In genomic region chr2:170107791-170108190, GRCm38 (mm10) we compare ENCODE assay signal across 32 mouse cellular contexts.
"Had no signal": no experiment of that assay in that cellular context is flagged by ENCODE, and none has a peak within 500 bp of the region (broad histone marks: within the 10 kb centered on the region; RNA-seq: fewer than 3 reads in every experiment).

No protein-coding gene starts in this region.

- H3K36me3 ChIP-seq: midbrain, embryonic 15.5 days had no signal

- DNase-seq: left cerebral cortex, postnatal 4 days; liver; liver, embryonic 13.5 days; liver, postnatal 0 days; lung, adult 18-20 months; lung, adult 2 months; lung, embryonic 14.5 days; lung, postnatal 10 days; lung, postnatal 14 days; lung, postnatal 36 days; lung, postnatal 4 days; midbrain, embryonic 14.5 days had no signal

- H3K4me1 ChIP-seq: limb, embryonic 12.5 days; limb, embryonic 13.5 days; limb, embryonic 15.5 days; liver, embryonic 12.5 days; neural tube, embryonic 12.5 days had no signal

- H3K4me2 ChIP-seq: limb, embryonic 12.5 days; limb, embryonic 13.5 days; limb, embryonic 15.5 days; liver, embryonic 11.5 days; liver, embryonic 12.5 days; liver, embryonic 13.5 days; liver, embryonic 15.5 days; lung, embryonic 14.5 days; lung, embryonic 15.5 days; midbrain, embryonic 11.5 days; midbrain, embryonic 12.5 days; midbrain, embryonic 13.5 days; midbrain, embryonic 15.5 days; neural tube, embryonic 12.5 days had no signal

- H3K9me3 ChIP-seq: limb, embryonic 10.5 days; limb, embryonic 12.5 days; limb, embryonic 13.5 days; limb, embryonic 15.5 days; liver, embryonic 12.5 days; liver, embryonic 13.5 days; liver, embryonic 15.5 days; lung, embryonic 15.5 days; megakaryocyte, embryonic 14.5 days; midbrain, embryonic 10.5 days; midbrain, embryonic 12.5 days; midbrain, embryonic 13.5 days; midbrain, embryonic 15.5 days; neural tube, embryonic 12.5 days had no signal

- H3K27ac ChIP-seq: limb, embryonic 10.5 days; limb, embryonic 12.5 days; limb, embryonic 13.5 days; limb, embryonic 15.5 days; liver, embryonic 13.5 days; liver, embryonic 14.5 days; liver, embryonic 15.5 days; lung, embryonic 15.5 days; macrophage; midbrain, embryonic 10.5 days; midbrain, embryonic 12.5 days; midbrain, embryonic 13.5 days; midbrain, embryonic 15.5 days; neural tube, embryonic 12.5 days had no signal

- H3K9ac ChIP-seq: limb, embryonic 12.5 days; limb, embryonic 13.5 days; limb, embryonic 15.5 days; liver, embryonic 12.5 days; liver, embryonic 13.5 days; liver, embryonic 14.5 days; liver, embryonic 15.5 days; liver, postnatal 0 days; lung, embryonic 14.5 days; lung, embryonic 15.5 days; midbrain, embryonic 12.5 days; midbrain, embryonic 13.5 days; midbrain, embryonic 15.5 days; neural tube, embryonic 12.5 days had no signal

- H3K27me3 ChIP-seq: limb, embryonic 12.5 days; limb, embryonic 13.5 days; limb, embryonic 15.5 days; liver, embryonic 12.5 days; liver, embryonic 13.5 days; liver, embryonic 15.5 days; lung, embryonic 15.5 days; megakaryocyte, embryonic 14.5 days; midbrain, embryonic 12.5 days; midbrain, embryonic 13.5 days; midbrain, embryonic 15.5 days; neural tube, embryonic 12.5 days had no signal

- ATAC-seq: liver, embryonic 12.5 days; liver, postnatal 0 days; lung, postnatal 0 days; midbrain, embryonic 13.5 days; midbrain, embryonic 15.5 days; midbrain, embryonic 16.5 days had no signal

- H3K4me3 ChIP-seq: limb, embryonic 10.5 days; limb, embryonic 12.5 days; limb, embryonic 13.5 days; limb, embryonic 15.5 days; liver, embryonic 12.5 days; liver, embryonic 13.5 days; liver, embryonic 15.5 days; lung, embryonic 15.5 days; megakaryocyte, embryonic 14.5 days; midbrain, embryonic 10.5 days; midbrain, embryonic 12.5 days; midbrain, embryonic 13.5 days; midbrain, embryonic 15.5 days; myocyte; neural tube, embryonic 12.5 days had no signal
